Mouse (Mus musculus): ENCODE data around the gene Olfr804.

Gene Olfr804

GRCm38 (mm10) chr10:129702910-129703309 is at the start of gene Olfr804:
TSS of gene Olfr804 (plus strand) at chr10:129703210.
- DNase-seq (ENCODE audit: extremely low spot score, low spot score), result no peak

GRCm38 (mm10) chr10:129657394-129657793 is 45.6 kb upstream of the Olfr804 start, which contains the start of gene Olfr800:
TSS of gene Olfr800 (plus strand) at chr10:129657694.
- DNase-seq (ENCODE audit: extremely low spot score, low spot score), result no peak

GRCm38 (mm10) chr10:129673765-129674164 is 29.2 kb upstream of the Olfr804 start, which contains the start of gene Olfr801:
TSS of gene Olfr801 (minus strand) at chr10:129673865.
- DNase-seq (ENCODE audit: extremely low spot score, low spot score), result no peak

- DNase-seq (ENCODE audit: extremely low spot score, low spot score), result no peak
Observed at GRCm38 (mm10) chr10:129688069-129688468, 14.9 kb upstream of the Olfr804 start, which contains the start of gene Olfr802. TSS of gene Olfr802 (minus strand) at chr10:129688169.

GRCm38 (mm10) chr10:129694186-129694585 is 8.8 kb upstream of the Olfr804 start, which contains the start of gene Olfr803:
TSS of gene Olfr803 (minus strand) at chr10:129694286.
- DNase-seq (ENCODE audit: extremely low spot score, low spot score), result no peak

- DNase-seq (ENCODE audit: extremely low spot score, low spot score), result no peak
Observed at GRCm38 (mm10) chr10:129729275-129729674, 26.3 kb downstream of the Olfr804 start, which contains the start of gene Olfr805. TSS of gene Olfr805 (minus strand) at chr10:129729375.

GRCm38 (mm10) chr10:129741821-129742220 is 38.8 kb downstream of the Olfr804 start, which contains the start of gene Olfr806:
TSS of gene Olfr806 (minus strand) at chr10:129741921.
- no peak for DNase-seq (ENCODE audit: extremely low spot score, low spot score)

GRCm38 (mm10) chr10:129757693-129758092 is 54.7 kb downstream of the Olfr804 start, which contains the start of gene Olfr807:
TSS of gene Olfr807 (minus strand) at chr10:129757793.
- no peak for DNase-seq (ENCODE audit: extremely low spot score, low spot score)
